Mouse (Mus musculus): ENCODE results near the gene Pisd. TPM values are rescaled to one million over a fixed set of nuclear protein-coding genes. Genes with fewer than 3 reads are reported as not detected.

The Pisd gene
- total RNA-seq, 2 experiments from 2014 or later, result 25.5 to 29.0 TPM

DNA sequence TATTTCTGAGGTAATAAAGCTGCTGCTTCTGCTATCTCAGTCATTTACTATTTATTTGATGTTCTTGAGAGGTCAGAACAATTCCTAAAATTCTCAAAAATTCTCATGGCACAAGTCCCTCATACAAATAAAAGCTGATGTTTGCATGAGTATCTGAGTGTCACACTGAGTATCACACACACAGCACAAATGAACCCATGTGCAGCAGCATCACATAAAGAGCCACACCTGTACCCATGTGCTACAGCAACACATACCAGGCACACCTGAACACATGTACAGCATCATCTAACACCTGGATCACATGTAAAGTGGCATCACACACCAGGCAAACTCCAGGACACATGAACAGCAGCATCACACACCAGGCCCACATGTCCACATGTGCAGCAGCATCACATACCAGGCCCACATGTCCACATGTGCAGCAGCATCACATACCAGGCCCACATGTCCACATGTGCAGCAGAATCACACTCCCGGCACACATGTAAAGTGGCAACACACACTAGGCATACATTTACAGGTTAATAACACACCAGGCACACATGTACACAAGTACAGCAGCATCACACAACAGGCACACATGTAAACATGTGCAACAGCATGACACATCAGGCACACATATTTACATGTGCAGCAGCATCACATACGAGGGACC is 72.3 kb downstream of the Pisd start:
- DNase-seq (ENCODE audit: low spot score), result no peak

DNA sequence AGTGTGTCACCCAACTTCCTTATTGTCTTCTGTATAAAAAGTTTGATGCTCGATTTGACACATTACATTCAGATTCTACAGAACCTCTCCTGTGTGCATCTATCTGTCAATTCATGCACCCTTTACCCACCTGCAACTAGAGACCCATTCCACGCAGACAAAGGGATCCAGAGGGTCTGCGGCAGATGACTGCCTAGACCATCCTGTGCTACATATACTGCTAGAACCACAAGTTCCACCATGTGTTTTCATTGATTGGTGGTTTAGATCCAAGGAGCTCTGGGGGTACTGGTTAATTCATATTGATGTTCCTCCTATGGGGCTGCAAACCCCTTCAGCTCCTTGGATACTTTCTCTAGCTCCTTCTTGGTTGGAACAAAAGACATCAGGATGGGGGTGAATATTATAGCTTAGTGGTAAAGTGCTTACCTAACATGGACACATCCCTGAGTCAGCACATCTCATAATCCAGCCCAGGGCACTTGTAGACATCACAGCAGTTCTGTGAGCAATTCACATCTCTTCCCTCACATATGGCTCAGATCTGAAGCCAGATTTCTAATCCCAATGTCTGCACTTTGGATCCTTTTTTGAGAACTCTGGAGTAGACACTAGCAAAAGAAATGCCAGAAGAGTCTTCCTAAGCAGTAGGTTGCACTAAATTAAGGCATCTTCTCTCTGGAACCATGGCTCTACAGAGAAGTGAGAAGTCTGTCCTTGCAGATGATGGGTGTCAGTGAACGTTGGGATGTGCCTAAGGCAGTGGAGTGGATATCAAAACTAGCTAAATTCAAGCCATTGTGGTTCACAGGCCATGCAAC is 73.0 kb downstream of the Pisd start:
- intact Hi-C loops (cut with DNase I), result loop anchor here (5.0 to 10.0 kb wide), 3 partner anchors 125 to 320 kb away; partner anchors contain the start of gene Prr14l
- no peak for DNase-seq (ENCODE audit: low spot score)

More for the DNA sequence above, 72.3 kb downstream of the Pisd start:
- intact Hi-C loops (cut with DNase I), result loop anchor here (5.0 to 10.0 kb wide), 3 partner anchors 126 to 319 kb away; partner anchors contain the start of gene Prr14l

GRCm38 (mm10) chr5:32711485-32711884 is 74.0 kb downstream of the Pisd start:
- no peak for DNase-seq (ENCODE audit: low spot score)
- intact Hi-C loops (cut with DNase I), result loop anchor here (5.0 to 10.0 kb wide), 3 partner anchors 124 to 321 kb away; partner anchors contain the start of gene Prr14l

DNA sequence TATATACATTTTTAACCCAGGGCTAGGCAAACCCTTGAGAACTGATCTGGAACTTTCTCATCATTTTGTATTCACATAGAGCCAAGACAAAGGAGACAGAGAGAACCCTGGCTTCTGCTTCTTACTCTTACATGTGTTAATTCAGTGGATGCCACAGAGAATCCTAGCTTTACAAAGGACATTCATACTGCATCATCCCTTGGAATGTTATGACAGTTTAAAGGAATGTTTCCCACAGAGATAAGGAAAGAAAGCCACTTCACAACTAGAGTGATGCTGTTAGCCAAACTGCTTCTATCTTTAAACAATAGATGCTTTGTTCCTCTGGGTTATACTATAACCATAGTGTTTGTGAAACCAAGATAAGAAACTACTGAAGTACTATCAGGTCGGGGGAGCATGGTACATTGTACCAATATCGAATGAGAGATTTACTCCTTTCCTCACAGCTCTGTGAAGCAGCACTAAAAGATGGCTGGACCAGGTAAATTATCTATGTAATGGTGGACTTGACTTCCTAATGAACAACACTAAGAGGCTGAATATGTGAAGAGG is 79.1 kb downstream of the Pisd start:
- no peak for DNase-seq (ENCODE audit: low spot score)
- intact Hi-C loops (cut with DNase I), result no loop called here

GRCm38 (mm10) chr5:32697208-32697867 is 88.1 kb downstream of the Pisd start:
- intact Hi-C loops (cut with DNase I), result no loop called here
- no peak for DNase-seq (ENCODE audit: low spot score)

GRCm38 (mm10) chr5:32693411-32693810 is 92.0 kb downstream of the Pisd start:
- intact Hi-C loops (cut with DNase I), result no loop called here
- DNase-seq (ENCODE audit: low spot score), result no peak

Other genes starting within 250 kb of the Pisd start
- gene Yes1, start 174.5 kb downstream of the Pisd start, total RNA-seq (2021), result 10 to 100 TPM; 21.0 to 22.6 TPM
- gene Gm20671, start 41.5 kb upstream of the Pisd start, total RNA-seq (2021), result not detected
- 1 to 10 TPM; 6.3 to 7.3 TPM for gene Prr14l, start 68.6 kb upstream of the Pisd start, total RNA-seq (2021)
- gene Depdc5, start 78.1 kb upstream of the Pisd start, total RNA-seq (2021), result 10 to 100 TPM; 20.7 to 21.9 TPM
- 100 to 1,000 TPM in 1 of 2 experiments, 10 to 100 TPM in 1; 93.4 to 103 TPM for gene Ywhah, start 233.2 kb upstream of the Pisd start, total RNA-seq (2021)

Data from heart, postnatal 25 days (tissue).